Comparison of ENCODE assay signal across 7 mouse cellular contexts in the genomic region with DNA sequence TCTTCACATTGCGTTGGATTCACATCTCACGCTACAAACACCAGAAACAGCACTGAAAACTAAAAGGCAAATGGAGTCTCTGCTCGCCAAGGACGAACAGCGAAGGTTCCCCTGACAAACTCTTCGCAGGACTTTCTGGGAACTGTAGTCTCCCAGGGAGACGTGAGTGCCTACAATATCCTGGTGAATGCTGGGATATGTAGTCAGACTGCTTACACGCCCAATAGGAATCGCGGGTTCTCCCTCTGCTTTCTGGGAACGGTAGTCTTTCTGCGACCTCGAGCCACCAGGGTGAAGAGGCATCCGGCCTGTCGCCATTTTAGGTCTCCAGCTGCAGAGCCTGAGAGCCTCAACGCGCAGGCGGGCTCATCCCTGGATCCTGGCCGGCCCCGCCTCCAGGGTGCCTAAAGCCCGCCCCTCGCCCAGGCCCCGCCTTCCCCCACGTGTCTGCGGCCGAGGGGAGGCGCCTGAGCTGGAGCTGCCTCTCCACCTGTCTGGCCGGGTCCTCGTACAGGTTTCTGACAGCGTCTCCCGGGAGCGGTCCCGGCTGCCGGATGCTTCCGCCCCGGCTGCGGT. TPM values are rescaled to one million over a fixed set of nuclear protein-coding genes. Genes with fewer than 3 reads are reported as not detected.
A peak's percentile ranks its signal among the peaks of the same experiment; 100 is the strongest.
DNase-seq lines count a peak whose midpoint lies in the region; ATAC-seq lines count a peak whose summit lies in the region.
"Not testable (repeated sequence)": the region's sequence is repeated elsewhere in the genome, so short reads cannot be mapped to it uniquely, and the experiment has no call there.

A gene (plus strand): TSS at position 202 of the 576 bp plus-strand sequence.

- 0 out of 2 replicates have a peak within 1 kb of the TSS, but pooled peaks have one; percentile 46 for H3K27ac ChIP-seq in embryonic facial prominence, embryonic 12.5 days
- not testable (repeated sequence) for H3K27ac ChIP-seq in limb, embryonic 11.5 days (replicated peaks; ENCODE audit: low read depth, low read length)
- H3K27ac ChIP-seq in midbrain, embryonic 14.5 days (replicated peaks; ENCODE audit: low read depth, low read length) = 0 out of 2 replicates have a peak within 1 kb of the TSS, but pooled peaks have one; percentile 61

- H3K4me2 ChIP-seq in embryonic facial prominence, embryonic 12.5 days (replicated peaks) = peak within 1 kb of the TSS; percentile 57
- H3K4me2 ChIP-seq in limb, embryonic 11.5 days (ENCODE audit: low read depth, severe bottlenecking) = peak within 1 kb of the TSS; percentile 44
- H3K4me2 ChIP-seq in midbrain, embryonic 14.5 days (ENCODE audit: low read length) = peak within 1 kb of the TSS; percentile 56

- peak; percentile 90 for DNase-seq in adrenal gland, postnatal 25 days
- peak; percentile 100 for DNase-seq in heart, adult 11 months
- peak; percentile 96 for DNase-seq in kidney, adult 18-20 months
- peak; percentile 92 for DNase-seq in limb, embryonic 11.5 days (ENCODE audit: low spot score)
- DNase-seq in midbrain, embryonic 14.5 days = peak; percentile 96
- peak; percentile 90 to 95 for DNase-seq in spleen, adult 18-20 months

- peak within 1 kb of the TSS; percentile 63 for H3K4me3 ChIP-seq in embryonic facial prominence, embryonic 12.5 days
- H3K4me3 ChIP-seq in limb, embryonic 11.5 days (ENCODE audit: low read depth, low read length) = peak within 1 kb of the TSS; percentile 47
- peak within 1 kb of the TSS; percentile 56 for H3K4me3 ChIP-seq in midbrain, embryonic 14.5 days (replicated peaks; ENCODE audit: low read depth, low read length)

- peak; percentile 99 for ATAC-seq in embryonic facial prominence, embryonic 12.5 days (ENCODE audit: insufficient number of reproducible peaks, insufficient read depth, low FRiP score, low TSS enrichment)
- ATAC-seq in limb, embryonic 11.5 days (ENCODE audit: insufficient number of reproducible peaks, low FRiP score, low TSS enrichment, low read depth) = peak; percentile 99
- peak; percentile 99 for ATAC-seq in midbrain, embryonic 14.5 days (ENCODE audit: low FRiP score, low TSS enrichment)

- peak within 1 kb of the TSS; percentile 53 for H3K9ac ChIP-seq in embryonic facial prominence, embryonic 12.5 days
- H3K9ac ChIP-seq in limb, embryonic 11.5 days (ENCODE audit: low read length) = peak within 1 kb of the TSS; percentile 43; the same call in 1 of the 2 replicates
- peak within 1 kb of the TSS; percentile 58 for H3K9ac ChIP-seq in midbrain, embryonic 14.5 days (replicated peaks; ENCODE audit: low read length)

- H3K36me3 ChIP-seq in embryonic facial prominence, embryonic 12.5 days; limb, embryonic 11.5 days (ENCODE audit: control insufficient read depth, insufficient read depth, low read length); midbrain, embryonic 14.5 days (ENCODE audit: control insufficient read depth, insufficient read depth, low read length): not testable (repeated sequence)

- under 1% methylated on average over 37 of the region's 37 CpGs for WGBS in embryonic facial prominence, embryonic 12.5 days
- WGBS in limb, embryonic 11.5 days = under 1% methylated on average over 32 of the region's 37 CpGs
- WGBS in midbrain, embryonic 14.5 days = 1% methylated on average over 37 of the region's 37 CpGs

- not testable (repeated sequence) for H3K27me3 ChIP-seq in embryonic facial prominence, embryonic 12.5 days; limb, embryonic 11.5 days (ENCODE audit: control insufficient read depth, insufficient read depth, low read length); midbrain, embryonic 14.5 days (ENCODE audit: control insufficient read depth, insufficient read depth, low read length)

- not testable (repeated sequence) for H3K4me1 ChIP-seq in embryonic facial prominence, embryonic 12.5 days; limb, embryonic 11.5 days (ENCODE audit: control insufficient read depth, insufficient read depth, low read length)
- H3K4me1 ChIP-seq in midbrain, embryonic 14.5 days (ENCODE audit: control insufficient read depth, insufficient read depth, low read length) = peaks cover 16% of the 10 kb centered on the region; the same call in 1 of the 2 replicates

- H3K9me3 ChIP-seq in embryonic facial prominence, embryonic 12.5 days; limb, embryonic 11.5 days (ENCODE audit: control insufficient read depth, low read length); midbrain, embryonic 14.5 days (ENCODE audit: control insufficient read depth, low read length): not testable (repeated sequence)

RNA-seq across cellular contexts. Expression of the gene that starts here (rescaled TPM):
- total RNA-seq in adrenal gland, postnatal 25 days (2021) = 24.3 and 25.5 TPM in 2 replicates
- polyA plus RNA-seq in embryonic facial prominence, embryonic 12.5 days (2016; fragmentation: Nextera tagmentation; extraction: Ambion mirVana) = 24.3 and 24.9 TPM in 2 replicates
- polyA plus RNA-seq in limb, embryonic 11.5 days (2014; fragmentation: Nextera tagmentation; extraction: Ambion mirVana) = 14.7 and 15.6 TPM in 2 replicates
- polyA plus RNA-seq in midbrain, embryonic 14.5 days (2014; fragmentation: Nextera tagmentation; extraction: Ambion mirVana) = 21.8 and 22.9 TPM in 2 replicates
